Mouse (Mus musculus) testis, adult 2 months (tissue): ENCODE data around the gene Cep85l.

Experiments used
- CTCF ChIP-seq: fragments of 200-500 bp; IDR thresholded peaks from 2 replicates; pipeline ENCODE4 v1.5.1; 2012; ENCODE audit warnings: low read depth, mild to moderate bottlenecking, inconsistent platforms, low read length, moderate library complexity; ENCODE audit not compliant: control insufficient read depth, insufficient read depth, insufficient replicate concordance
- POLR2A ChIP-seq: fragments of 200-500 bp; IDR thresholded peaks from 2 replicates; pipeline ENCODE4 v1.6.1; 2012; ENCODE audit warnings: low read depth, mild to moderate bottlenecking, inconsistent platforms, low read length, moderate library complexity; ENCODE audit not compliant: control insufficient read depth

DNA sequence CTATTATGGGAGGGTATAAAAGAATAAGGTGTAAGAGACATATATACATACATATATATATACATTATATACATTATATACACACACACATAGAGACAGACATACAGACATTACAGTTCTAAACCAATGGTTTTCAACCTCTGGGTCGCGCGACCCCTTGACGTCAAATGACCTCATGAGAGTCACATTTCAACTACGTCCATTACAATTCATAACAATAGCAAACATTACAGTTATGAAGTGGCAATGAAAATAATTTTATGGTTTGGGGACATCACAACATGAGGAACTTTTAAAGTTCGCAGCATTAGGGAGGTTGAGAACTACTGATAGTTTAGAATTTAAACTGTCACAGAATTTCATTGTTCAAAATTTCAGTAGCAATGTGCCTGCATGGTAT is 1.5 kb downstream of the Cep85l start:
- TF ChIP-seq POLR2A = no peak
- no peak for TF ChIP-seq CTCF
